Mouse (Mus musculus) liver, adult (tissue): ENCODE measurements around the gene Meis1.
A peak's percentile ranks its signal among the peaks of the same experiment; 100 is the strongest.

Experiments used
- GATA4 ChIP-seq: IDR thresholded peaks from 2 replicates; pipeline ENCODE4 v1.6.1; 2014; ENCODE audit warnings: mild to moderate bottlenecking, low read length; ENCODE audit not compliant: insufficient replicate concordance

Meis1 gene

GRCm38 (mm10) chr11:19018489-19019203 is at the start of gene Meis1:
Gene Meis1, minus strand, starts transcription at chr11:19018985.
- peak; percentile 7; the same call in 1 of the 2 replicates for TF ChIP-seq GATA4

GRCm38 (mm10) chr11:19067334-19067733 is 48.5 kb upstream of the Meis1 start:
- TF ChIP-seq GATA4 = no peak

GRCm38 (mm10) chr11:19049276-19049675 is 30.5 kb upstream of the Meis1 start:
- TF ChIP-seq GATA4 = no peak

- no peak for TF ChIP-seq GATA4
Observed at GRCm38 (mm10) chr11:19036595-19037166, 17.9 kb upstream of the Meis1 start.

- no peak for TF ChIP-seq GATA4
Observed at GRCm38 (mm10) chr11:19026581-19027561, 8.1 kb upstream of the Meis1 start.

- no peak for TF ChIP-seq GATA4
Observed at GRCm38 (mm10) chr11:19025976-19026520, 7.3 kb upstream of the Meis1 start.

- TF ChIP-seq GATA4 = no peak
Observed at GRCm38 (mm10) chr11:19024496-19025265, 5.9 kb upstream of the Meis1 start.

- no peak for TF ChIP-seq GATA4
Observed at GRCm38 (mm10) chr11:19023356-19023755, 4.6 kb upstream of the Meis1 start.

GRCm38 (mm10) chr11:19022576-19022975 is 3.8 kb upstream of the Meis1 start:
- TF ChIP-seq GATA4 = no peak

GRCm38 (mm10) chr11:19020951-19021710 is 2.3 kb upstream of the Meis1 start:
- TF ChIP-seq GATA4 = no peak

GRCm38 (mm10) chr11:19020371-19020824 is 1.6 kb upstream of the Meis1 start:
- peak; percentile 45; the same call in 1 of the 2 replicates for TF ChIP-seq GATA4

GRCm38 (mm10) chr11:19019204-19020171 is 703 bp upstream of the Meis1 start:
- TF ChIP-seq GATA4 = no peak
